Mouse (Mus musculus) neural tube, embryonic 12.5 days (tissue): ENCODE measurements around the gene Gm20388. TPM values are rescaled to one million over a fixed set of nuclear protein-coding genes. Genes with fewer than 3 reads are reported as not detected.

Experiments used
- ATAC-seq: fragments of 200-750 bp; cut with Nextera tagmentation; 2 replicates; pipeline ENCODE4 v1.8.0; 2017; ENCODE audit warnings: low read depth, mild to moderate bottlenecking, moderate TSS enrichment, moderate library complexity; ENCODE audit not compliant: low FRiP score
- H3K27ac ChIP-seq: fragments of 300-500 bp; sonication (generic); 2 replicates; pipeline ENCODE4 v1.5.1; 2016
- H3K27me3 ChIP-seq: fragments of 300-500 bp; sonication (generic); replicated peaks from 2 replicates; pipeline ENCODE4 v1.6.1; 2016; ENCODE audit warnings: mild to moderate bottlenecking
- H3K36me3 ChIP-seq: fragments of 300-500 bp; sonication (generic); 2 replicates; pipeline ENCODE4 v1.6.1; 2016; ENCODE audit warnings: mild to moderate bottlenecking
- H3K4me1 ChIP-seq: fragments of 300-500 bp; sonication (generic); 2 replicates; pipeline ENCODE4 v1.6.1; 2016
- H3K4me2 ChIP-seq: fragments of 300-500 bp; sonication (generic); replicated peaks from 2 replicates; pipeline ENCODE4 v1.6.1; 2016; ENCODE audit warnings: mild to moderate bottlenecking
- H3K4me3 ChIP-seq: fragments of 300-500 bp; sonication (generic); 2 replicates; pipeline ENCODE4 v1.5.1; 2016
- H3K9ac ChIP-seq: fragments of 300-500 bp; sonication (generic); 2 replicates; pipeline ENCODE4 v1.6.1; 2016; ENCODE audit warnings: mild to moderate bottlenecking
- H3K9me3 ChIP-seq: fragments of 300-500 bp; sonication (generic); 2 replicates; pipeline ENCODE4 v1.6.1; 2016; ENCODE audit warnings: mild to moderate bottlenecking
- WGBS: fragments of 180-500 bp; shearing (Covaris S2); methylation state at CpG from one replicate; pipeline ENCODE4 v1.1.7; 2016; 5-methylcytosine and 5-hydroxymethylcytosine counted together
- polyA plus RNA-seq: library from polyadenylated mRNA; unstranded; fragments of >200 nt; fragmentation: Nextera tagmentation; extraction: Ambion mirVana; gene quantifications from 2 replicates; pipeline ENCODE4 v1.2.1, GENCODE M21; 2016

The Gm20388 gene
- polyA plus RNA-seq, 1 experiment from 2014 or later = not detected

DNA sequence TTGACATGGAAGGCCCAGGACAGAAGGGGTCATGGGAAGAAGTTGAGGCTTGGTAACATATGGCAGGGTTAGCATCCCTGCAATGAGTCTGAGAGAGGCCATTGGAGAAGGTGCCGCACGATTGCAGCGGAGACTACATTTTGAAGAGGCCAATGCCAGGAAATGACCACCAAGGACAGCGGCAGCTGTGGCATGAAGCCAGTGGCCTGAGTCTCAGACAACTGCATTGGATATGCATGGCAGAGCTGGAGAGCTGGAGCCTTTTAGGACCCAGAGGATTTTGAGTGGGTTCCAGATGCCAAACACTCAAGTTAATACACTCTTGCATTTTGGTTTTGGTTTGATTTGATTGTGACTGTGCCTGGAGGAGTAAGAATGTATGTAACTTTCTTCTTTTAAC, 953.0 kb downstream of the Gm20388 start:
- H3K36me3 ChIP-seq = no peaks in the 10 kb centered on the region
- H3K27ac ChIP-seq = no peak overlapping the region
- H3K4me1 ChIP-seq = no peaks in the 10 kb centered on the region
- no peak overlapping the region for H3K9ac ChIP-seq
- no peaks in the 10 kb centered on the region for H3K27me3 ChIP-seq
- ATAC-seq = no peak
- no peak overlapping the region for H3K4me2 ChIP-seq
- 94% methylated on average over 4 of the region's 4 CpGs for WGBS
- H3K9me3 ChIP-seq = no peaks in the 10 kb centered on the region
- H3K4me3 ChIP-seq = no peak overlapping the region

DNA sequence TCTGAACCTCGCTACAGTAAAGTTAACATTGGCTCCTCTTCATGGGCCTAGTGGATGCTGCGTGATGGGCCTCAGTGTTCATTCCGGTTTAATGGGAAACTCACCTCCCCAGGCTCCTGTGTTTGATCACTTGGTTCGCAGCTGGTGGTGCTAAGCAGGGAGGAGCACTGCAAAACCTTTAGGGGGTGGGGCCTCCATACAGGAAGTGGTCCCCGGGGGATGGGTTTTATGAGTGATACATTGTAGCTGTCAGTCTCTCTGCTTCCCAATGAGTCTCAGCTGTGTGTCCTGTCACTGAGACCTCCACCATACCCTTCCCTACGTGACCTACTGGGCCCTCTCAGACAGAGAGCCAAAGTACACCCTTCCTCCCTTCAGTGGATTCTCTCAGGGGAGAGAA, 956.7 kb downstream of the Gm20388 start:
- Histone ChIP-seq H3K27me3 (no peaks in the 10 kb centered on the region), H3K4me3 (no peak overlapping the region), H3K9ac (no peak overlapping the region), H3K9me3 (no peaks in the 10 kb centered on the region), H3K4me1 (no peaks in the 10 kb centered on the region), H3K36me3 (no peaks in the 10 kb centered on the region), H3K4me2 (no peak overlapping the region), H3K27ac (no peak overlapping the region)
- no peak for ATAC-seq
- WGBS = 71% methylated on average over 6 of the region's 6 CpGs

DNA sequence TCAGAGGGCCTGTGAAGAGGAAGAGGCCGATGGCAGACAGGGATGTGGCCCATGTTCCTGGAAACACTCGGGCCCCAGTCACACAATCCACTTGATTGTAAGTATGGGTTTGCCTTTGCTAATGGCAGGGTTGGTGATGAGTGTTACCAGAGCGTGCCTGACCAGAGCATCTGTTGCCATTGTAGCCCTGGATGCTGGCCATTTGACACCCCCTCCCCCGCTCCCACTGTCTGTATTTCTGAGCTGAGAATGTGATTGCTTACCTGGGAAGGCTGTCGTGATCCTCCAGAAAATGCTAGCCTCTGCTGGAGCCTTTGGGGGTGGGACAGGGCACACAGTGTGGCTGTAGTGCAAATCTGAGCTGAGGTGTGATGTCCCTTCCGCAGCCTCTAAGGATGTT, 962.0 kb downstream of the Gm20388 start:
- Histone ChIP-seq H3K4me1 (no peaks in the 10 kb centered on the region), H3K4me2 (no peak overlapping the region), H3K9ac (no peak overlapping the region), H3K4me3 (no peak overlapping the region), H3K27me3 (0 out of 2 replicates have a peak, but pooled peaks cover 4% of the 10 kb centered on the region), H3K9me3 (no peaks in the 10 kb centered on the region), H3K27ac (no peak overlapping the region), H3K36me3 (no peaks in the 10 kb centered on the region)
- 80% methylated on average over 6 of the region's 6 CpGs for WGBS
- ATAC-seq = no peak

DNA sequence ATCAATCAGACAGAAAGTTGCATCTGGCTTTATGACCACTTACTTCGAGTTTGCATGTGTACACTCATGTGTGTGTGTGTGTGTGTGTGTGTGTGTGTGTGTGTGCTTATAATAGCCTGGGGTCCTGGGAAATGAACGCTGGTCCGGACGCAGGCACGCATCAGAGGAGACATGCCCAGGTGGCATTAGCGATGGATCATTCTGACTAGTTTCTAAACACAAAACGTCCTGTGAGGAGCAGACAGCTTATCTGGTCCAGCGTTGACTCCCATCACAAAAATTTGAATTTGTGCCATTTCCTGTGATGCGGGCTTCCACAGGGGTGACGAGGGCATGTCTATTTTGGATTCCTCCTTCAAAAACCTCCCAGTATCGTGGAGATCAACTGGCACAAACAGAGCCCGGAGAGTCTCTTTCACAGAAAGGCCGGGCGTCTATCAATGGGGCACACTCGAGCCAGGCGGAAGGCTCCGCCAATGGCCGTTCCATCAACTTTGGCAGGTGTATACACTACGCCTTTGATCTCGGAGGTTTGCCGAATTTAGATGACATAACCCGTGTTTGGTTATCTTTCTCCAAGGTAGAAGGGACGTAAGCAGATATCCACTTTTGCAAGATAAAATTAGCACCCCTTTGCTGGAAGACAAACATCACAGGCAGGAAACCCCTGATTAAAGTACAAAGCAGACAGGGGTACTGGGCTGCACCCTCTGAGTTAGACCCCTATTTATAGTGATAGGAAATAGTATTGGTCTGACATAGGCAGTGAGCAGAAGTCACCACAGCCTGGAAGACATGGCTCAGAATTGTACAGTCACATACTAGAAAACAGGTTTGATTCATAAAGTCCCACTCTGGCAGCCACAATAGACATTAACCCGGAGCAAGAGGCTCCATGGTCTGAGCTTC, 965.6 kb downstream of the Gm20388 start:
- Histone ChIP-seq H3K9me3 (no peaks in the 10 kb centered on the region), H3K27ac (no peak overlapping the region), H3K27me3 (peaks cover 29% of the 10 kb centered on the region), H3K4me3 (no peak overlapping the region), H3K9ac (no peak overlapping the region), H3K4me2 (no peak overlapping the region), H3K4me1 (no peaks in the 10 kb centered on the region), H3K36me3 (no peaks in the 10 kb centered on the region)
- 84% methylated on average over 24 of the region's 24 CpGs for WGBS
- ATAC-seq = no peak

DNA sequence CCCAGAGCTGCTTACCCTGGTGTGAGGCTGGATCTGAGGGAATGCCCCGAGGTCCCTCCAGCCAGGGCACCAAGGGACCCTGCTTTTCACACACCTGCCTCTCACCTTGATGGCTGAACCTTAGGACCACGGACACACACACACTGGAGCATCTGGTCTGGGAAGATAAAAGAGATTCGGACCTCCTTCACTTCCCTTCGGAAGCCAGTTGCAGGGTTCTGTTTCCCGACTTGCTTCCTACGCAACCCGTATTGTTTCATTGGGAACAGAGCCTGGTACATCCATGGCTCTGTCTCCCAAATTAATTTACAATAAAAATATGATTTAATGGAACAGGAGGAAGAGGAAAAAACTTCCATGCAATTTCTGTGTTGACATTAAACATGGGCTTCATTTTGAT, 966.4 kb downstream of the Gm20388 start:
- no peaks in the 10 kb centered on the region for H3K4me1 ChIP-seq
- WGBS = 86% methylated on average over 7 of the region's 7 CpGs
- H3K36me3 ChIP-seq = no peaks in the 10 kb centered on the region
- no peak for ATAC-seq
- H3K4me3 ChIP-seq = no peak overlapping the region
- H3K4me2 ChIP-seq = no peak overlapping the region
- peaks cover 36% of the 10 kb centered on the region for H3K27me3 ChIP-seq
- no peaks in the 10 kb centered on the region for H3K9me3 ChIP-seq
- no peak overlapping the region for H3K9ac ChIP-seq
- H3K27ac ChIP-seq = no peak overlapping the region

DNA sequence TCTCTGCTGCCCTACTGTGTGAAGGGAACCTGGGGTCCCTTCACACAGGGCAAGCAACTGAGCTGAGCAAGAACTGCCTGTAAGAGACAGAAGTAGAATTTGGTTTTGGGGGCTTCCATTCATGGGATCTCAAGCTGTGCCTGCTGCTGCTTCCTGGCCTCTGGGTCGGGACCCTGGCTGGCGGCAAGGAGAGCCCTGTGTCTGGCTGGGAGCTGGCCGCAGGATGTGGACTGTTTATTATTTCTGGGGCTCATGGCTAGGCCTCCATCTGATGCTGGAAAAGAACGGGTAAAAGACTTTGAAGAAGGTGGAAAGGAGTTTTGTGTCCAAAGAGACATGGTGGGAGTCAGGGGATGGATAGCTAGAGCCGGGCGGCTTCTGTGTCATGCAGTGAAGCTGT, 969.3 kb downstream of the Gm20388 start:
- no peaks in the 10 kb centered on the region for H3K9me3 ChIP-seq
- no peak overlapping the region for H3K4me2 ChIP-seq
- 64% methylated on average over 6 of the region's 6 CpGs for WGBS
- H3K27me3 ChIP-seq = peaks cover 57% of the 10 kb centered on the region
- H3K9ac ChIP-seq = no peak overlapping the region
- H3K4me3 ChIP-seq = no peak overlapping the region
- ATAC-seq = no peak
- H3K36me3 ChIP-seq = no peaks in the 10 kb centered on the region
- H3K4me1 ChIP-seq = peaks cover 9% of the 10 kb centered on the region
- H3K27ac ChIP-seq = no peak overlapping the region

DNA sequence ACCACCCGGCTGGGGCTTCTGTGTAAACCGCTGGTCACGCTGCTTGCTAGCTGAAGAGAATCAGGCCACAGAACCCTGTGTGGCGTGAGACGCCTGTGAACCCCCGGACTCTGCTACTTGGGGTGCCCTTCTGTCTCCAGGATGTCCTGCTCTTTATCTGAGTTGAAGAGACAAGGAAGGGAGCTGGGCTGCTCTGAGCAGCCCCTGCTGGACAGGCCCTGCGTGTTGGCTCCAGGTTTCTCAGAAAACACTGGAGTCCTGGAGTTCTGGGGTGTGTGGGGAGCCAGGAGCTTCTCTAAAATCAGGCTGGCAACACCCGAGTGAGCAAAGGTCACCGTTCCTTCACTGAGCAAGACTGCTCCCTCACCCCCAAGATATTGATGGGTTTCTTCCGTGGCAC, 971.0 kb downstream of the Gm20388 start:
- H3K36me3 ChIP-seq = no peaks in the 10 kb centered on the region
- H3K27ac ChIP-seq = no peak overlapping the region
- no peak overlapping the region for H3K9ac ChIP-seq
- ATAC-seq = no peak
- H3K4me2 ChIP-seq = no peak overlapping the region
- H3K4me1 ChIP-seq = peaks cover 14% of the 10 kb centered on the region
- 75% methylated on average over 10 of the region's 10 CpGs for WGBS
- H3K27me3 ChIP-seq = peaks cover 74% of the 10 kb centered on the region
- no peaks in the 10 kb centered on the region for H3K9me3 ChIP-seq
- H3K4me3 ChIP-seq = no peak overlapping the region

DNA sequence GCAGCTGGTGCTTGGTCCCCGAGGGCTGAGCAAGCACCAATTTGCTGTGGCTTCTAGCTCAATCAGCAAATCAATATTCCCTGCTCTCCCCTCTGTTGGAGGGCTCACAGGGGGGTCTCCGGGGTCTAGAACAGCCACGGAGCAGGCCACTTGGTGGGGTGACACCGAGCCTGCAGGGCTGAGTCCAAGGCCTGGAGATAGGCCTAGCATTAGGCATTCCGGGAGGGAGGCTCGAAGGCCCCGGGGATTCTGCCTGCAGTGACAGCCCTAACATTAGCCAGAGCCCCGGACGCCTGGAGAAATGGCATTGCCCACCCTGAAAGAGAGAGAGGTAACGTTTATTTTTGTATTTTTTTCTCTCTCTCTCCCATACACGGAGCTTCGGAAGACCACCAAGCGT, 972.0 kb downstream of the Gm20388 start:
- Histone ChIP-seq H3K27me3 (peaks cover 84% of the 10 kb centered on the region), H3K9ac (no peak overlapping the region), H3K36me3 (no peaks in the 10 kb centered on the region), H3K4me1 (peaks cover 14% of the 10 kb centered on the region), H3K4me3 (no peak overlapping the region), H3K27ac (no peak overlapping the region), H3K9me3 (no peaks in the 10 kb centered on the region), H3K4me2 (no peak overlapping the region)
- ATAC-seq = no peak
- 18% methylated on average over 13 of the region's 13 CpGs for WGBS

DNA sequence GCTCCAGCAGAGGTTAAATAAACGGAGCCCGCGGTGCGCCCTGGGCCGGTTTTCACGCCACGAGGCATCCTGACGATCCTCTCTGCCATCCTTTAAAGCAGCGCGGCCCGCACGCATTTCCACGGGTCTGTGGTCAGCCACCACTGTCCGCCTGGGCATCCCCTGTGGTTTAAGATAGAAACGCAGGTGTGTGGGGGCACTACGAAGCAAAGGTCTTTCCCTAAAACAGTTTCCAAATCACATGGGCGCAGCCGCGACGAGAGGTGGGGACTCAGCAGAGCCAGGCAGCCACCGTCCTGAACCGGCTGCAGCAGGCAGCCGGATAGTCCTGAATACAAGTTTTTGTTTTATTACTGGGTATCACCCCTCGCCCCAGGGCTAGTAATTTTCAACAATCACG, 972.7 kb downstream of the Gm20388 start:
- peaks cover 14% of the 10 kb centered on the region for H3K4me1 ChIP-seq
- 3% methylated on average over 25 of the region's 25 CpGs for WGBS
- 0 out of 2 replicates have a peak overlapping the region, but pooled peaks have one; percentile 5 for H3K4me3 ChIP-seq
- ATAC-seq = no peak
- H3K36me3 ChIP-seq = no peaks in the 10 kb centered on the region
- H3K27me3 ChIP-seq = peaks cover 84% of the 10 kb centered on the region
- no peaks in the 10 kb centered on the region for H3K9me3 ChIP-seq
- peak overlapping the region; percentile 34 for H3K4me2 ChIP-seq
- H3K27ac ChIP-seq = no peak overlapping the region
- H3K9ac ChIP-seq = no peak overlapping the region

DNA sequence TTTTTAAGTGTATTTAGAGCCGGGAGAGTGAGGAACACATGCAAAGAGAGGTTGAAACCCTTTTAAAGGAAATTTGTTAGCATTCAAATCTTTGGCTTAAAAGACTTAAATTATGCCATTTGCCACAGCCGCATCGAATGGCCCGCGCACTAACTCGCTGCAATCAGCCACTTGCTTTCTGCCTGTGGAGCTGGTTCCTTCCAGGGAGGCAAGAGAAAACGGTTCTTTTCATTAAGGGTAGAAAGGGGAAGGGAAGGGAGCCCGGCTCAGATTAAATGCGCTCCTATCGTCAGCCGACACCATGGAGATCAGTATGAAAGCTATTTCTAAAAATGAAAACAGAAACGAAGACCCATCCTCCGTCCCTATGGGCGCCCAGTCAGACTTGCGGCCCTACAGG, 973.2 kb downstream of the Gm20388 start:
- no peaks in the 10 kb centered on the region for H3K36me3 ChIP-seq
- no peak for ATAC-seq
- H3K27me3 ChIP-seq = peaks cover 88% of the 10 kb centered on the region

DNA sequence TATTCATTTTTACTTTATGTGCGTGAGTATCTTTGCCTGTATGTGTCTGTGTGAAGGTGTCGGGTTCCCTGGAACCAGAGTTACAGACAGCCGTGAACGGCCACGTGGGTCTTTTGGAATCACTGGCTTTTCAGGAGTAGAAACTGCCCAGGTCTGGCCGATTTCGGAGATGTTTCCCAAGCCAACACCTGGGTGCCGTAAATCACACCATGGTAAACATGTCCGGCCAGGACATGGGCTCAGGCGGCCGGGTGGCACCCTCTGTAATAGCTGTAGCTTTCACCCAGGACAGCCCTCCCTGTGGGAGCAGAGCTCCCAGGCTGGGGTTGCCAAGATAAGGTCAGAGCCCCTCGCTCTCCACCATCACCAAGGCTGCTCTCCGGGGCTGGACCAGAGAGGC, 974.2 kb downstream of the Gm20388 start:
- Histone ChIP-seq H3K27ac (no peak overlapping the region), H3K9ac (no peak overlapping the region), H3K4me2 (no peak overlapping the region), H3K4me3 (no peak overlapping the region), H3K36me3 (no peaks in the 10 kb centered on the region), H3K27me3 (peaks cover 94% of the 10 kb centered on the region), H3K9me3 (no peaks in the 10 kb centered on the region), H3K4me1 (peaks cover 14% of the 10 kb centered on the region)
- 8% methylated on average over 13 of the region's 13 CpGs for WGBS
- ATAC-seq = no peak

More for the DNA sequence above, 973.2 kb downstream of the Gm20388 start:
- Histone ChIP-seq H3K9ac (no peak overlapping the region), H3K9me3 (no peaks in the 10 kb centered on the region), H3K27ac (no peak overlapping the region), H3K4me3 (no peak overlapping the region), H3K4me1 (peaks cover 14% of the 10 kb centered on the region), H3K4me2 (peak overlapping the region; percentile 7; the same call in 1 of the 2 replicates)
- 7% methylated on average over 15 of the region's 15 CpGs for WGBS

DNA sequence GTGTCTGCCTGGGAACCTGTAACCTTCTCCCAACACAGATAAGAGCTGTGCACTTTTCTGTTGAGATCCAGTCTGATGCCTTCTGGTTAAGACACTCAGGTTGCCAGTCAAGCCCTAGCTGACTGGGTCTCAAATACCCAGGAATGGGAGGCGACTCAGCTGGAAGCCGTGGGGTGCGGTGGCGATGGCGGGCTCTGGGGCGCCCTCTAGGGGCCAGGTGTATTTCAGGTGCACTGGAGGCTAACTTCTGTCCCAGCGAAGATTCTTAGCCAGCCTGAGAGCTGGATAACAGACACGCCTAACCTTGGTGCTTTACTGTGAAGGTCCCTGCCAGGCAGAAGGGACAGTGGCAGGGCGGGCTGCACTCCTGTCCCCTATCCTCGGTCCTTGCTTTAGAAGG, 976.6 kb downstream of the Gm20388 start:
- peaks cover 88% of the 10 kb centered on the region for H3K27me3 ChIP-seq
- peaks cover 14% of the 10 kb centered on the region for H3K4me1 ChIP-seq
- no peak overlapping the region for H3K4me3 ChIP-seq
- WGBS = 13% methylated on average over 10 of the region's 10 CpGs
- H3K4me2 ChIP-seq = no peak overlapping the region
- no peak overlapping the region for H3K27ac ChIP-seq
- ATAC-seq = no peak
- no peak overlapping the region for H3K9ac ChIP-seq
- H3K36me3 ChIP-seq = no peaks in the 10 kb centered on the region
- H3K9me3 ChIP-seq = no peaks in the 10 kb centered on the region

DNA sequence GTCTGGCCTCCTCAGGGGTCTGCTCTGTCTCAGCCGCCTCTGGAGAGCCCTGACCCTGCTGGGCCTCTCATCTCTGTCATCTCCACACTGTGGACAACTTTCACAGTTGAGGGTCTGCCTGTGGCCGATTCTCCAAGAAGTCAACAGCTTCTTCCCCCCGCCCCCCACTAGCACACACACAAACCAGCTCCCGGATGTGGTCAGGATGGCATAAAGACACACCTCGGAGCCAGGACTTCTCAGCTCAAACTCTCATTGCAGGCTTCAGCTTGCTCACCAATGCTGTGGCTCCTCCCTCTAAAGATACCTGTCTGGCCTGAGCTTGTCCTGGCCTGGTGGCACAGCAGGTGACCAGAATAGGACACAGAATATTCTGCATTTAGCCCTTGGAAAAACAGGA, 977.4 kb downstream of the Gm20388 start:
- Histone ChIP-seq H3K4me3 (no peak overlapping the region), H3K9ac (no peak overlapping the region), H3K27me3 (peaks cover 90% of the 10 kb centered on the region), H3K9me3 (no peaks in the 10 kb centered on the region), H3K27ac (no peak overlapping the region), H3K4me2 (no peak overlapping the region), H3K4me1 (peaks cover 11% of the 10 kb centered on the region), H3K36me3 (no peaks in the 10 kb centered on the region)
- WGBS = 42% methylated on average over 5 of the region's 5 CpGs
- no peak for ATAC-seq
